Mouse (Mus musculus): ENCODE measurements at regions not wholly inside any gene's neighbourhood (a gene's known extent, or its start where the extent isn't known, plus 50 kb on each side); places are given as distances from the start of the nearest gene placed in this dataset.

GRCm38 (mm10) chr9:113601451-113601850 is 106.6 kb downstream of the Pdcd6ip start:
- no peak for DNase-seq (ENCODE audit: low spot score)

- no peak for DNase-seq (ENCODE audit: low spot score)
These were observed 120.8 kb downstream of the Pdcd6ip start for GRCm38 (mm10) chr9:113587260-113587659.

GRCm38 (mm10) chr9:113586477-113586876 is 121.6 kb downstream of the Pdcd6ip start:
- DNase-seq (ENCODE audit: low spot score), result no peak

GRCm38 (mm10) chr9:113578221-113578620 is 129.8 kb downstream of the Pdcd6ip start:
- no peak for DNase-seq (ENCODE audit: low spot score)

- DNase-seq (ENCODE audit: low spot score), result no peak
These were observed 139.2 kb downstream of the Pdcd6ip start for GRCm38 (mm10) chr9:113568849-113569248.

- DNase-seq (ENCODE audit: low spot score), result no peak
These were observed 140.4 kb downstream of the Pdcd6ip start for GRCm38 (mm10) chr9:113567705-113568104.

- no peak for DNase-seq (ENCODE audit: low spot score)
These were observed 141.4 kb downstream of the Pdcd6ip start for GRCm38 (mm10) chr9:113566620-113567019.

- DNase-seq (ENCODE audit: low spot score), result no peak
These were observed 154.1 kb downstream of the Pdcd6ip start for GRCm38 (mm10) chr9:113553911-113554310.

- DNase-seq (ENCODE audit: low spot score), result no peak
These were observed 160.6 kb downstream of the Pdcd6ip start for GRCm38 (mm10) chr9:113547458-113547857.

- DNase-seq (ENCODE audit: low spot score), result no peak
These were observed 179.5 kb downstream of the Pdcd6ip start for GRCm38 (mm10) chr9:113528586-113528985.

- no peak for DNase-seq (ENCODE audit: low spot score)
These were observed 183.8 kb downstream of the Pdcd6ip start for GRCm38 (mm10) chr9:113524307-113524706.

GRCm38 (mm10) chr9:113523173-113523572 is 184.9 kb downstream of the Pdcd6ip start:
- DNase-seq (ENCODE audit: low spot score), result no peak

- DNase-seq (ENCODE audit: low spot score), result no peak
These were observed 188.3 kb downstream of the Pdcd6ip start for GRCm38 (mm10) chr9:113519727-113520126.

GRCm38 (mm10) chr9:113518482-113518881 is 189.6 kb downstream of the Pdcd6ip start:
- no peak for DNase-seq (ENCODE audit: low spot score)

GRCm38 (mm10) chr9:113517756-113518155 is 190.3 kb downstream of the Pdcd6ip start:
- no peak for DNase-seq (ENCODE audit: low spot score)

GRCm38 (mm10) chr9:113515703-113516020 is 192.4 kb downstream of the Pdcd6ip start:
- DNase-seq (ENCODE audit: low spot score), result no peak

- no peak for DNase-seq (ENCODE audit: low spot score)
These were observed 193.0 kb downstream of the Pdcd6ip start for GRCm38 (mm10) chr9:113514846-113515702.

GRCm38 (mm10) chr9:113511302-113511701 is 196.8 kb downstream of the Pdcd6ip start:
- no peak for DNase-seq (ENCODE audit: low spot score)

- DNase-seq (ENCODE audit: low spot score), result no peak
These were observed 198.7 kb downstream of the Pdcd6ip start for GRCm38 (mm10) chr9:113509368-113509767.

GRCm38 (mm10) chr9:113508821-113509220 is 199.2 kb downstream of the Pdcd6ip start:
- peak; percentile 58 for DNase-seq (ENCODE audit: low spot score)

- DNase-seq (ENCODE audit: low spot score), result peak; percentile 53
These were observed 200.2 kb downstream of the Pdcd6ip start for GRCm38 (mm10) chr9:113507561-113508460.

GRCm38 (mm10) chr9:113499246-113499645 is 208.8 kb downstream of the Pdcd6ip start:
- DNase-seq (ENCODE audit: low spot score), result no peak

GRCm38 (mm10) chr9:113496176-113496732 is 211.8 kb downstream of the Pdcd6ip start:
- no peak for DNase-seq (ENCODE audit: low spot score)

Measured in left cerebral cortex, adult 11 months (tissue).